Mouse (Mus musculus): Measurements from ENCODE around the gene Cltc. TPM values are rescaled to one million over a fixed set of nuclear protein-coding genes. Genes with fewer than 3 reads are reported as not detected.

The Cltc gene
- 253 to 318 TPM (median 282 TPM) in 4 replicates for total RNA-seq (2023)

GRCm38 (mm10) chr11:86757480-86758371 lies at the start of gene Cltc:
TSS of gene Cltc (minus strand) at chr11:86757565.

DNA sequence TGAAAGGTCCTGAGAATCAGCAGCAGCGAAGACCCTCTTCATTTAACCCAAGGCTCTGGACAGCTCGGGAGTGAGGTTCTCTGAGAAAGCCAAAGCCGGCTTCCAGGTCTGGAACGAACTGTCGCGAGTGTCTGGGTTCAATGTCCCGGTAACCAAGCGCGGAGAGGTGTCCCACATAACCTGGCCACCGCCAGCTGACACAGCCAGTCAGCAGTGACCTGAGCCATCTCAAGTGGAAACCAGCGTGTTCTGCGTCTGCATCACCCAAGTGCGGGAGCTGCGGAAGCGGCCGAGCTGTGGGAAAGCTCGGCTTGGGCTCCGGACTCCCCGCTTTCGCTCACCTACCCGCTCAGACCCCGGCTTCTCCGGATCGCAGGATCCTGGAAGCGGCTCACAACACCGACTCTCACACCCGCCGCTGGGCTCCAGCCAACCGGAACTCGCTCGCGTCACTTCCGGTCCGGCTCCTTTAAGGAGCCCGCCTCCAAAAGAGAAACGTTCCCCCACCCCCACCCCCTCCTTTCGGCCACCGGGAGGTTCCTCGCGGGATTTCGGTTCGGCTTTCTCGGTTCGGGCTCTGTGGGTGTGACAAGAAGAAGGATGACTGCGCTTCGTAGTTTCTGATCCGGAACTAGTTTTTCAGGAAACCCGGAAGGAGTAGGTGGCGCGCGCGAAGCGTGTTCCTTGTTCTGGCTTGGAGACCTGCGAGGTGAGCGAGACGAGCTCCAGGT lies 73.8 kb downstream of the Cltc start, which contains the start of the genes Vmp1 and Ptrh2:
Gene Vmp1, minus strand, starts transcription at position 442 of the 731 bp plus-strand sequence.
Gene Ptrh2, plus strand, starts transcription at position 591 of the 731 bp plus-strand sequence.

Other genes with a start within 250 kb of the Cltc start
- gene Rps6kb1, start 212.8 kb downstream of the Cltc start, total RNA-seq (2023), result 64.4 to 68.8 TPM (median 66.9 TPM) in 4 replicates
- gene Tubd1, start 212.6 kb downstream of the Cltc start, total RNA-seq (2023), result 5.6 to 6.6 TPM (median 6.1 TPM) in 4 replicates
- 62.1 to 69.2 TPM (median 67.5 TPM) in 4 replicates for gene Vmp1, start 73.7 kb downstream of the Cltc start, total RNA-seq (2023)
- gene Ptrh2, start 73.6 kb downstream of the Cltc start, total RNA-seq (2023), result 3.7 to 4.9 TPM (median 4.5 TPM) in 4 replicates
- 65.4 to 76.6 TPM (median 74.5 TPM) in 4 replicates for gene Dhx40, start 50.2 kb upstream of the Cltc start, total RNA-seq (2023)
- gene Ypel2, start 236.1 kb upstream of the Cltc start, total RNA-seq (2023), result 4.1 to 4.9 TPM (median 4.6 TPM) in 4 replicates

All from B cell, adult 62 days (primary cell).